Mouse (Mus musculus) limb, embryonic 13.5 days (tissue): Measurements from ENCODE around the gene Spata25. TPM values are rescaled to one million over a fixed set of nuclear protein-coding genes. Genes with fewer than 3 reads are reported as not detected.
"Not testable (repeated sequence)": the region's sequence is repeated elsewhere in the genome, so short reads cannot be mapped to it uniquely, and the experiment has no call there.

Source experiments
- ATAC-seq: fragments of 200-750 bp; cut with Nextera tagmentation; 2 replicates; pipeline ENCODE4 v1.8.0; 2017; ENCODE audit warnings: low read depth, moderate number of reproducible peaks, moderate TSS enrichment; ENCODE audit not compliant: low FRiP score
- H3K27ac ChIP-seq: fragments of 300-500 bp; sonication (generic); 2 replicates; pipeline ENCODE4 v1.5.1; 2015; ENCODE audit warnings: inconsistent platforms, mild to moderate bottlenecking, moderate library complexity
- H3K27me3 ChIP-seq: fragments of 300-500 bp; sonication (generic); 2 replicates; pipeline ENCODE4 v1.6.1; 2015; ENCODE audit warnings: mild to moderate bottlenecking, inconsistent platforms
- H3K36me3 ChIP-seq: fragments of 300-500 bp; sonication (generic); 2 replicates; pipeline ENCODE4 v1.6.1; 2015; ENCODE audit warnings: inconsistent platforms, mild to moderate bottlenecking, moderate library complexity
- H3K4me1 ChIP-seq: fragments of 300-500 bp; sonication (generic); 2 replicates; pipeline ENCODE4 v1.6.1; 2015; ENCODE audit warnings: inconsistent platforms
- H3K4me2 ChIP-seq: fragments of 300-500 bp; sonication (generic); replicated peaks from 2 replicates; pipeline ENCODE4 v1.6.1; 2015; ENCODE audit warnings: inconsistent platforms, mild to moderate bottlenecking, moderate library complexity
- H3K4me3 ChIP-seq: fragments of 300-500 bp; sonication (generic); 2 replicates; pipeline ENCODE4 v1.5.1; 2015; ENCODE audit warnings: moderate library complexity, mild to moderate bottlenecking, inconsistent platforms
- H3K9ac ChIP-seq: fragments of 300-500 bp; sonication (generic); 2 replicates; pipeline ENCODE4 v1.6.1; 2015; ENCODE audit warnings: mild to moderate bottlenecking, inconsistent platforms
- H3K9me3 ChIP-seq: fragments of 300-500 bp; sonication (generic); 2 replicates; pipeline ENCODE4 v1.6.1; 2016; ENCODE audit warnings: inconsistent platforms
- WGBS: fragments of 180-500 bp; shearing (Covaris S2); methylation state at CpG from one replicate; pipeline ENCODE4 v1.1.7; 2015; 5-methylcytosine and 5-hydroxymethylcytosine counted together
- polyA plus RNA-seq: library from polyadenylated mRNA; unstranded; fragments of >200 nt; fragmentation: Nextera tagmentation; extraction: Ambion mirVana; gene quantifications from 2 replicates; pipeline ENCODE4 v1.2.1, GENCODE M21; 2015

Spata25 gene
- polyA plus RNA-seq, 1 experiment from 2014 or later = not detected

DNA sequence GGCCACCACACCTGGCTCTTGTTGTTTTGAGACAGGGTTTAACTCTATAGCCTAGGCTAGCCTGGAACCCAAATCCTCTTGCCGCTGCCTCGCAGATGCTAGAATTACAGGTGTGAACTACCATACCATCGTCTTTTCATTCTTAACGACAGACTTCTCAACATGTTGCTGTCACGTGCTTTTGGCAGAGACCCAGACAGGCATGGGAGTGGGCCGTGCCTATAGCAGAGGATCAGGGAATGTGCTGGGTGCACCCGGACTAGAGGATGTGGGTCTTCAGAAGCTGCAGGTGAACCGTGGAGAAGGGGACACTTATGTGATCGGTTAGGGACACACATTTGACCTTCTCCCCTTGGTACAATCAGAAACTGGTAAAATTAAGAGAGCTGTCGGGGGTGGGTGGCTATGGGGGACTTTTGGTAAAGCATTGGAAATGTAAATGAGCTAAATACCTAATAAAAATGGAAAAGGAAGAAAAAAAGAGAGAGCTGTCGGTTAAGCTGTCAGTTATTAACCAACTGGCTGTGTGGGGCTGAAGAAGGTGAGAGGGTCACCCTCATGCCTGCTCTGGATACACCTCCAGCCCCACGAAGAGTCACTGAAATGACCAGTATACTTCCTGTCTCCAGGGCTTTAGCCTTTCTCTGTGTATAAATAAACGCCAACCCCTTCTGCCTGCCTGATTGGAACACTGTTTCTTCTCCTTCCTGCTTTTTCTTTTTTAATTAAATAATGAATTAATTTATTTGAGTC is 27.9 kb downstream of the Spata25 start:
- Histone ChIP-seq H3K9me3 (no peaks in the 10 kb centered on the region), H3K4me1 (peaks cover 12% of the 10 kb centered on the region), H3K27me3 (no peaks in the 10 kb centered on the region), H3K4me2 (no peak overlapping the region), H3K36me3 (peaks cover 67% of the 10 kb centered on the region), H3K9ac (no peak overlapping the region), H3K4me3 (no peak overlapping the region), H3K27ac (no peak overlapping the region)
- 92% methylated on average over 13 of the region's 13 CpGs for WGBS
- ATAC-seq = no peak

DNA sequence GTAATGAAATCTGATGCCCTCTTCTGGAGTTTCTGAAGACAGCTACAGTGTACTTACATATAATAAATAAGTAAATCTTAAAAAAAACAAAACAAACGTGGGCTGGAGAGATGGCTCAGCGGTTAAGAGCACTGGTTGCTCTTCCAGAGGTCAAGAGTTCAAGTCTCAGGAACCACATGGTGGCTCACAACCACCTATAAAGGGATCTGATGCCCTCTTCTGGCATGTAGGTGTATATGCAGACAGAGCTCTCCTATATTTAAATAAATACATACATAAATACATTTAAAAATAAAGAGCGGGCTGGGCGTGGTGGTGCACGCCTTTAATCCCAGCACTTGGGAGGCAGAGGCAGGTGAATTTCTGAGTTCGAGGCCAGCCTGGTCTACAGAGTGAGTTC is 29.8 kb downstream of the Spata25 start:
- H3K9ac ChIP-seq, H3K27ac ChIP-seq, H3K9me3 ChIP-seq, H3K4me2 ChIP-seq, H3K27me3 ChIP-seq, ATAC-seq, H3K4me1 ChIP-seq, H3K4me3 ChIP-seq: not testable (repeated sequence)
- WGBS = 86% methylated on average over 6 of the region's 6 CpGs
- H3K36me3 ChIP-seq = peaks cover 79% of the 10 kb centered on the region

DNA sequence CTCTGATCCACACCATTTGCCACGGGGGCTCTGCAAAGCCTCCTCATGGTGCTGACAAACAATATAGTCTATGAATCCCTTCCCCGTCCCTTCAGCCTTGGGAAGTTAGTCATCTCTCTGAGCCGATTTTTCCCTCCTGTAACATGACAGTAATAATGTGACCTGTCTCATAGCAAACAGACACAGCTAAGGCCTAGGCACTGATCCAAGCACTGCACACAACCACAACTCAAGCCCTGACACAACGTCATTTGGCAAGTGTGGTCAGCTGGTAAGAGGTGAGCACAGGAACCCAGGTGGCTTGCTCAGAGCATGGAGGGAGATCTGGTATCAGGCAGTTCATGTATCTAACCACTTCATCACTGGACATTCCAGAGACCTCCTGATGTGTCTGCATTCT is 32.5 kb downstream of the Spata25 start:
- ATAC-seq = no peak
- WGBS = 79% methylated on average over 4 of the region's 4 CpGs
- Histone ChIP-seq H3K27ac (no peak overlapping the region), H3K9me3 (no peaks in the 10 kb centered on the region), H3K4me2 (no peak overlapping the region), H3K36me3 (peaks cover 86% of the 10 kb centered on the region), H3K27me3 (no peaks in the 10 kb centered on the region), H3K4me1 (no peaks in the 10 kb centered on the region), H3K9ac (no peak overlapping the region), H3K4me3 (no peak overlapping the region)

DNA sequence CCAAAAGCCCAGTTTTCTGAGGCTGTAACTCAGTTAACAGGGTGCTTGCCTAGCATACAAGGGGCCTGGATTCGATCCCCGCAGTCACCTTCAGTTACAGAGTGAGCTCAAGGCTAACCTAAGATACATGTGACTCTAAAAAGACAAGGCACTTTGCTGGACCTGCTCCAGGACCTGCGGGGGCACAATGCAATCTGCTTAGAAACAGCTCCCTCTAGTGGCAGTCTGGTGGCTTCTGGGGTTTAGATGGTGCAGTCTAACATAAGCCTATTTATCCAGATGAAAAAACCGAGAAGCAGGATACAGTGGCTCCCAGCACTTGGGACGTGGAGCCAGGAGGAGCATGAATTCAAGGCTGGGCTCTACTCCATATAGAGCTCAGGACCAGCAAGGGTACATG is 34.0 kb downstream of the Spata25 start:
- Histone ChIP-seq H3K4me3 (no peak overlapping the region), H3K27ac (no peak overlapping the region), H3K9me3 (no peaks in the 10 kb centered on the region), H3K4me1 (no peaks in the 10 kb centered on the region), H3K36me3 (peaks cover 80% of the 10 kb centered on the region), H3K27me3 (no peaks in the 10 kb centered on the region), H3K9ac (no peak overlapping the region), H3K4me2 (no peak overlapping the region)
- peak; percentile 57; the same call in 1 of the 2 replicates for ATAC-seq
- WGBS = 41% methylated on average over 5 of the region's 5 CpGs

DNA sequence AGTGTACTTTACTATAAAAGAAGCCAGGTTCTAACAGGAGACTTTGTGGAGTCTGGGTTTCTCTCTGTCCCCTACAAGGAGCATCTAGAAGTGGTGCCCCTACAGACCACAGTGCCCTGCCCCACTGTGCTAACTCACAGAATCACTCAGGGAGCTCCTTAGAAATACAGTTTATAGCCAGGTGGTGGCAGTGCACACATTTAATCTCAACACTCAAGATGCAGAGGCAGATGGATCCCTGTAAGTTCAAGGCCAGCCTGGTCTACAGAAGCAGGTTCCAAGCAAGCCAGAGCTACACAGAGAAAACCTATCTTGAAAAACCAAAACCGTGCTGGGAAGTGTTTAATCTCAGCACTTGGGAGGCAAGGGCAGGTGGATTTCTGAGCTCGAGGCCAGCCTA is 34.6 kb downstream of the Spata25 start:
- no peaks in the 10 kb centered on the region for H3K27me3 ChIP-seq
- H3K9me3 ChIP-seq = no peaks in the 10 kb centered on the region
- no peak for ATAC-seq
- no peak overlapping the region for H3K9ac ChIP-seq
- H3K36me3 ChIP-seq = peaks cover 79% of the 10 kb centered on the region
- H3K27ac ChIP-seq = no peak overlapping the region
- WGBS = 91% methylated on average over 2 of the region's 2 CpGs
- no peak overlapping the region for H3K4me3 ChIP-seq
- no peaks in the 10 kb centered on the region for H3K4me1 ChIP-seq
- H3K4me2 ChIP-seq = no peak overlapping the region

DNA sequence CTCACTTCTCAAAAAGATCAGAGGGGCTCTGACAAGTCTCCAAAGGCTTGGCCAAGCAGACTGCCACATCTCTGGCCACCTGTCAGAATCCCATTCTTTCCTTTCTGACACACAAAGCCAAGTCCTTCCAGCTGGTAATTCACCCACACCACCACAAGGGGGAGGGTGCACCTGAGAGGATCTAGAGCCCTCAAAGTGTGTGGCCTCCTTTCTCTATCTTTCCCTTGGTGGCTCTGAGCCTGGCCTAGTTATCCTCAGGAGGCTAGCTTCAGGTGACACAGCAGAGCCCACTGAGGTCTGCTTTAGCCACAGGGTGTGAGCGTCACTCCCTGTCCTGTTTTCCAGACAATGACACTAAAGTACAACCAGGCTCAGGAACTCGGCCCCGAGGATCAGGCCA is 35.1 kb downstream of the Spata25 start:
- no peak for ATAC-seq
- Histone ChIP-seq H3K4me3 (no peak overlapping the region), H3K9ac (no peak overlapping the region), H3K36me3 (peaks cover 76% of the 10 kb centered on the region), H3K27me3 (no peaks in the 10 kb centered on the region), H3K4me2 (no peak overlapping the region), H3K27ac (no peak overlapping the region), H3K9me3 (no peaks in the 10 kb centered on the region), H3K4me1 (no peaks in the 10 kb centered on the region)
- WGBS = 89% methylated on average over 3 of the region's 3 CpGs

DNA sequence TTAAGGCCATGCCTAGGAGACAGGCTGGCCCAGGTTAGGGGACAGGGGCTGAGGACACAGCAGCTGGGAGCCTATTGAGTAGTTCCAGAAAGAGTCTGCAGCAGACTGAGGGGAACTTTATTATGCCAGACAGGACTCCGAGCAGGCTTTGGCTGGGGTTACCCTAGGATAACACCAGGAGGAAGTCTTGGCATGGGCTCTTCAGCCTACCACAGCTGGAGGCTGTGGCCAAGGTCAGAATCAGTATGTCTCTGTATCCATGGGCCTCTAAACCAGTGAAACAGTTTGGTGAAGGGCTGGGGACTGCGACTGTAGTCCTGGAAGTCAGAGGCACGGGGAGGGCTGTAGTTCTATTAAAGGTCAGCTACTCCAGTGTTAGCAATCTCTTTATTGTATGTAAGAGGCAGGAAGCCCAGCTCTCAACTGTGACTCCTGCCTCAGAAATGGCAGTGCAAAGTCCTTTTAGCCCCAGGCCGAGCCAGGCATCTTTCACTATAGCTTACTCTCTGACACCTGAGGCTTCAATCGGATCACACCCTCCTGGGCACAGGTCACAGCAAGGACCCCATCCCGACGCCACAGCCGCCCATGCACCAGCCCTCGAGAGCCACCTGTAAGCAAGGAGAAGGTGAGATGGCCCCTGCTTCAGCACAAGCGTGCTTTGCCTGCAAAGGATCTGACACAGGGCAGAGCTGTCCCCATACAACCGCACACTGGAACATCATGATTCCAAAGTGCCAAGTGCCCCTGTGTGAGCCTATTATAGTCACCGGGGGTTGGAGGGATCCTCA is 35.7 kb downstream of the Spata25 start:
- H3K4me2 ChIP-seq = no peak overlapping the region
- H3K4me1 ChIP-seq = no peaks in the 10 kb centered on the region
- no peak overlapping the region for H3K4me3 ChIP-seq
- no peak overlapping the region for H3K9ac ChIP-seq
- H3K27ac ChIP-seq = no peak overlapping the region
- no peaks in the 10 kb centered on the region for H3K9me3 ChIP-seq
- H3K27me3 ChIP-seq = no peaks in the 10 kb centered on the region
- H3K36me3 ChIP-seq = peaks cover 72% of the 10 kb centered on the region
- no peak for ATAC-seq
- WGBS = 93% methylated on average over 12 of the region's 12 CpGs

DNA sequence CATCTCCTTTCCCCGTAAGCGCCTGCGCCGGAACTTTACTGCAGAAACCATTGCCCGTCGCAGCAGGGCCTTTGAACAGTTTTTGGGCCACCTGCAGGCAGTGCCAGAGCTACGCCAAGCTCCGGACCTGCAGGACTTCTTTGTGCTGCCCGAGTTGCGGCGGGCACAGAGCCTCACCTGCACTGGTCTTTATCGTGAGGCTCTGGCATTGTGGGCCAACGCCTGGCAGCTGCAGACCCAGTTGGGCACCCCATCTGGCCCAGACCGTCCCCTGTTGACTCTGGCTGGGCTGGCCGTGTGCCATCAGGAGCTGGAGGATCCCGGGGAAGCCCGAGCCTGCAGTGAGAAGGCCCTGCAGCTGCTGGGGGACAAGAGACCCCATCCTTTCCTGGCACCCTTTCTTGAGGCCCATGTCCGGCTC is 36.5 kb downstream of the Spata25 start:
- no peak for ATAC-seq
- Histone ChIP-seq H3K4me2 (no peak overlapping the region), H3K27me3 (no peaks in the 10 kb centered on the region), H3K9ac (no peak overlapping the region), H3K9me3 (no peaks in the 10 kb centered on the region), H3K36me3 (peaks cover 69% of the 10 kb centered on the region), H3K27ac (no peak overlapping the region), H3K4me3 (no peak overlapping the region), H3K4me1 (peaks cover 5% of the 10 kb centered on the region)
- WGBS = 92% methylated on average over 18 of the region's 18 CpGs

DNA sequence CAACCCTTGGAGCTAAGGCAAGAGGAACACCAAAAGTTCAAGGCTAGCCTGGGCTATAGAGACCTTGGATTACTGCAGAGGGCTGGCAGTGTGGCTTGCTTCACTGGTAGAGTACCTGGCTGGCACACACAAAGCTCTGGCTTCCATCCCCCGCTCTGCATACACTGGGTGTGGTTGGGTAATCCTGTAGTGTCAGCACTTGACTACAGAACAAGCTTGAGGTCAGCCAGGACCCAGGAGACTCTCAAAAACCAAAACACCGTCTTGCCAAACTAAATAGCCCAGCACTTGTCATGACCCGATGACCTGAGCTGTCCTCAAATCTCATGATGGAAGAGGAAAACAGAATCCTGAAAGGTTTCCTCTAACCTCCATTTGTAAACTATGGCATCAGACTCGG is 37.9 kb downstream of the Spata25 start:
- no peaks in the 10 kb centered on the region for H3K9me3 ChIP-seq
- ATAC-seq = no peak
- no peak overlapping the region for H3K4me3 ChIP-seq
- peaks cover 55% of the 10 kb centered on the region for H3K36me3 ChIP-seq
- WGBS = 82% methylated on average over 4 of the region's 4 CpGs
- H3K27me3 ChIP-seq = no peaks in the 10 kb centered on the region
- no peak overlapping the region for H3K27ac ChIP-seq
- no peak overlapping the region for H3K9ac ChIP-seq
- H3K4me2 ChIP-seq = no peak overlapping the region
- H3K4me1 ChIP-seq = peaks cover 11% of the 10 kb centered on the region

DNA sequence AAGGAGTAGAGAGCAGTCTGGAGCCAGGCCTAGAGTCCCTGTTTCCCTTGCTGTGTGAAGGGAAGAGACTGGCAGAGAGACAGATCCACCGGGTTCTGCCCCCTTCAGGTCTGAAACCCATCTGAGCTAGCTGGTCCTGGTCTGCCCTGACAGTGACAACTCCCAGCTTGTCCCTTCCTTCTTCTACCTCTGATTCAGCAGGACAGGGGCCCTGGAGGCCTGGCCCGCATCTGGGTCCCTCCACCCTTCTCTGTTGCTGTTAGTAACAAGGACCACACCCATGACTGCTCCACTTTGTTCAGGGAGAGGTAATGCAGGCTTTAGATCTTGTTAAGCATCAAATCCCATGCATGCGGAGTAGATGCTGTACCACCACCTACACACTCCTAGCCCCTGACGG is 39.9 kb downstream of the Spata25 start:
- no peak for ATAC-seq
- 69% methylated on average over 4 of the region's 4 CpGs for WGBS

DNA sequence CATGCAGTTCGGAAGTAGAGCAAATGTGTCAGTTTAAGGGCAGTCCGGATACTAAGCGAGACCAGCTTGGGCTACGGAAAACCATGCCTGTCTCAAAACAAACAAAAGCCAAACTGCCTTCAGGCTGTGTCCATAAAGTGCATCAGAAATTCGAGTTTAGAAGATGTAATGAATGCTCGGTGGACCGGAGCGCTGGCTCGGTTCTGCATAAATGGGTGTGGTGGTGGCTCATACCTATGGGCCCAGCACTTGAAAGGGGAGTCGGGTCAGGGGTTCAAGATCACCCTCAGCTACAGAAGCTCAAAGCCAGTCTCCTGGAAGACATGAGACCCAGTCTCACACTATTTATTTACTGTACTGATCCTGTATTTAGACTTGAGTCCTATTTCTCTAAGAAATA is 40.6 kb downstream of the Spata25 start:
- no peak overlapping the region; the same call in 1 of the 2 replicates for H3K4me3 ChIP-seq
- H3K9me3 ChIP-seq = no peaks in the 10 kb centered on the region
- H3K27ac ChIP-seq = no peak overlapping the region
- peaks cover 36% of the 10 kb centered on the region for H3K36me3 ChIP-seq
- peak overlapping the region; percentile 11; the same call in 1 of the 2 replicates for H3K4me2 ChIP-seq
- H3K27me3 ChIP-seq = no peaks in the 10 kb centered on the region
- WGBS = 85% methylated on average over 10 of the region's 10 CpGs
- H3K4me1 ChIP-seq = peaks cover 18% of the 10 kb centered on the region
- no peak for ATAC-seq
- no peak overlapping the region for H3K9ac ChIP-seq

More for the DNA sequence above, 39.9 kb downstream of the Spata25 start:
- Histone ChIP-seq H3K9ac (peak overlapping the region; percentile 4; the same call in 1 of the 2 replicates), H3K9me3 (no peaks in the 10 kb centered on the region), H3K27ac (no peak overlapping the region), H3K4me2 (0 out of 2 replicates have a peak overlapping the region, but pooled peaks have one; percentile 3), H3K4me1 (peaks cover 18% of the 10 kb centered on the region), H3K27me3 (no peaks in the 10 kb centered on the region), H3K36me3 (peaks cover 42% of the 10 kb centered on the region), H3K4me3 (no peak overlapping the region)

DNA sequence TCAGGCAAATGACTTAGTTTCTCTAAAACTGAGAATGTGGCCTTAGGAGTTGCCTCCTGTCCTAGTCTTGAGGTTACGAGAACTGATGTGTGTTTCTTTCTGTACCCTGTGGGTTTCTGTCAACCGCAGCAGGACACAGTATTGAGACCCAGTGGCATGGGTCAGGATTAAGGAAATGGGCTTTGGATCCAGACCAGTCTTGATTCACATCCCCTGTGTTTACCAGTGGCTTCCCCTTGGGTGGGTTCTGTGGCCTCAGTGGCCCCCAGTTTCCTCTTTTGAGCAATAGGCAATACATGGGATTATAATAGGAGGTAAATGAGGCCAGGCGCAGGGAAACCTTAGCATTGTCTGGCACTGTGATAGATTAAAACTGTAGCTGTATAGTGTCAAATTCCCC is 41.3 kb downstream of the Spata25 start:
- Histone ChIP-seq H3K27me3 (no peaks in the 10 kb centered on the region), H3K4me2 (peak overlapping the region; percentile 80), H3K4me3 (peak overlapping the region; percentile 70), H3K4me1 (peaks cover 18% of the 10 kb centered on the region), H3K27ac (no peak overlapping the region; the same call in 1 of the 2 replicates), H3K9me3 (no peaks in the 10 kb centered on the region), H3K9ac (no peak overlapping the region), H3K36me3 (peaks cover 28% of the 10 kb centered on the region)
- 83% methylated on average over 3 of the region's 3 CpGs for WGBS
- no peak for ATAC-seq
